Mouse (Mus musculus): ENCODE results near the gene Csnk2a1.

Csnk2a1 gene

GRCm38 (mm10) chr2:152326654-152327053, 100.0 kb downstream of the Csnk2a1 start:
- no peak for DNase-seq

GRCm38 (mm10) chr2:152327980-152328379, 101.3 kb downstream of the Csnk2a1 start:
- DNase-seq: no peak

GRCm38 (mm10) chr2:152330858-152331423, 104.3 kb downstream of the Csnk2a1 start:
- no peak for DNase-seq

Measured in kidney, postnatal 10 days (tissue).